Mouse (Mus musculus): ENCODE results near the gene Rwdd1. TPM values are rescaled to one million over a fixed set of nuclear protein-coding genes. Genes with fewer than 3 reads are reported as not detected.

The Rwdd1 gene
- polyA plus RNA-seq, 1 experiment from 2014 or later = 92.5 TPM

- H3K36me3 ChIP-seq (ENCODE audit: control insufficient read depth, insufficient read depth) = peaks cover 7% of the 10 kb centered on the region; the same call in 1 of the 2 replicates
- H3K4me1 ChIP-seq (replicated peaks; ENCODE audit: control insufficient read depth, insufficient read depth, low read length) = no peaks in the 10 kb centered on the region
- H3K9ac ChIP-seq (ENCODE audit: low read depth, low read length) = no peak overlapping the region
- H3K4me3 ChIP-seq (ENCODE audit: low read depth, low read length) = no peak overlapping the region
- no peak overlapping the region for H3K4me2 ChIP-seq (replicated peaks; ENCODE audit: low read depth)
- peak; percentile 47 for ATAC-seq
- no peak overlapping the region for H3K27ac ChIP-seq (ENCODE audit: low read depth, low read length)
- H3K27me3 ChIP-seq (replicated peaks; ENCODE audit: control insufficient read depth, insufficient read depth, low read length) = no peaks in the 10 kb centered on the region
- 24% methylated on average over 4 of the region's 4 CpGs for WGBS
- no peaks in the 10 kb centered on the region for H3K9me3 ChIP-seq (ENCODE audit: control insufficient read depth)
- TF ChIP-seq CTCF (IDR thresholded peaks at IDR 0.05; ENCODE audit: low read depth) = peak; percentile 99
Observed at GRCm38 (mm10) chr10:33986771-33987170, 32.7 kb downstream of the Rwdd1 start.

GRCm38 (mm10) chr10:33974781-33975494, 44.5 kb downstream of the Rwdd1 start:
- WGBS = 80% methylated on average over 7 of the region's 7 CpGs
- no peak overlapping the region for H3K9ac ChIP-seq (ENCODE audit: low read depth, low read length)
- TF ChIP-seq CTCF (IDR thresholded peaks at IDR 0.05; ENCODE audit: low read depth) = no peak
- H3K36me3 ChIP-seq (ENCODE audit: control insufficient read depth, insufficient read depth) = no peaks in the 10 kb centered on the region
- no peaks in the 10 kb centered on the region for H3K4me1 ChIP-seq (replicated peaks; ENCODE audit: control insufficient read depth, insufficient read depth, low read length)
- no peak for ATAC-seq
- H3K9me3 ChIP-seq (ENCODE audit: control insufficient read depth) = 0 out of 2 replicates have a peak, but pooled peaks cover 7% of the 10 kb centered on the region
- H3K27ac ChIP-seq (ENCODE audit: low read depth, low read length) = no peak overlapping the region
- H3K4me3 ChIP-seq (ENCODE audit: low read depth, low read length) = no peak overlapping the region
- H3K4me2 ChIP-seq (replicated peaks; ENCODE audit: low read depth) = no peak overlapping the region
- no peaks in the 10 kb centered on the region for H3K27me3 ChIP-seq (replicated peaks; ENCODE audit: control insufficient read depth, insufficient read depth, low read length)

DNA sequence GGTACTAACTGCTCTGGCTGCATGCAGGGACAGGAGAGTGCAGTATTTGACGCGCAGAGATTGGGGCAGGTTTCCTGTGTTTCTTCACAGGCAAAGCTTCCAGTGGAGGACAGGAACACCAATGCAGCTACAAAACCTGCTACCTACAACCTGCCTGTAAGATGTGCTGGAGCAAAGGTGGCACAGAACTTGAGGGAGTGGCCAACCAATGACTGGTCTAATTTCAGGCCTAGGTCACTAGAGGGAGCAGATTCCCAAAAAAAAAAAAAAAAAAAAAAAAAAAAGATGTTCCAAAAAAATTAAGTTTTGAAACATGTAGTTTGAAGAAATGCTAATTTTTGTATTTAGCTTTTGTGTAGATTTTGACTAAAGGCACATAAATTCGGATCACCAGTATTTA, 66.9 kb downstream of the Rwdd1 start:
- no peak overlapping the region for H3K27ac ChIP-seq (ENCODE audit: low read depth, low read length)
- 85% methylated on average over 3 of the region's 3 CpGs for WGBS
- ATAC-seq = no peak
- no peaks in the 10 kb centered on the region for H3K4me1 ChIP-seq (replicated peaks; ENCODE audit: control insufficient read depth, insufficient read depth, low read length)
- no peaks in the 10 kb centered on the region for H3K27me3 ChIP-seq (replicated peaks; ENCODE audit: control insufficient read depth, insufficient read depth, low read length)
- TF ChIP-seq CTCF (IDR thresholded peaks at IDR 0.05; ENCODE audit: low read depth) = 0 out of 2 replicates have a peak, but pooled peaks have one; percentile 7
- H3K4me2 ChIP-seq (replicated peaks; ENCODE audit: low read depth) = no peak overlapping the region
- peaks cover 6% of the 10 kb centered on the region; the same call in 1 of the 2 replicates for H3K36me3 ChIP-seq (ENCODE audit: control insufficient read depth, insufficient read depth)
- no peak overlapping the region for H3K9ac ChIP-seq (ENCODE audit: low read depth, low read length)
- H3K4me3 ChIP-seq (ENCODE audit: low read depth, low read length) = no peak overlapping the region
- no peaks in the 10 kb centered on the region for H3K9me3 ChIP-seq (ENCODE audit: control insufficient read depth)

DNA sequence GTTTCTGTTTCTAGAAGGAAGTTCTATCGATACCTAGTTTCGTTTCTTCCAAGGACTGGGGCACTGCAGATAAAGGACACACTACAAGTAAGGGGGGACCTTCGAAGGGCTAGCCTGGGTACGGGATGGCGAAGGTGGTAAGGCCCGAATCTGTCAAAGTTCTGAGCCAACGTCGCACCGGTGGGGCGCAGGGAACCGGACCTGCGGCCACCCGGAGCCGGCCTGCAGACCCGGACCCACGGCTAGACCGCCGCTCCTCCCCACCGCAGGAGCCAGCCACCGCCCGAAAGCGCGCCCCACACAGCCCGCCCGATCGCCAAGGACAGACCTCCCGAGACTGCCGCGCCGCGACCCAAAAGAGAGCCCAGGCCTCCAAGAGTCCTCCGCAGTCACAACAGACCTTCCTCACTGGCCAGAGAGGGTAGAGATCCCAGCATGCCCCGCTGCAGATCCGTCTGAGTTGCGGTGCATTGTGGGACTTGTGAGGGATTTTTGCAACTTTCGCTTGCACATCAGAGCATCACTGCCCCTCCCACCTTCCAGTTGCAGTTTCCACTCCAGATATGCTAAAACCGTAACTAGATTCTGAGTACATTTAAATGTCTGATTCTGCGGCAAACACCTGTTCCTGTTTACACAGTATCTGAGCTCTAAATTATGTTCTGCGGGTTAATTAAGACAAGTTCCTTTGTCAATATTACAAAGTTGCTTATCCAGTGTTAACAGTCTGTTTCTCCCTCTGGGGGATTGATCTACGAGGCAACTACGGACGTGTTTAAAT, 68.4 kb downstream of the Rwdd1 start, which contains the start of gene Zup1:
TSS of gene Zup1 (minus strand) at position 467 of the 781 bp plus-strand sequence.
- TF ChIP-seq CTCF (IDR thresholded peaks at IDR 0.05; ENCODE audit: low read depth) = no peak
- H3K27ac ChIP-seq (ENCODE audit: low read depth, low read length) = peak within 1 kb of the TSS; percentile 67
- peak within 1 kb of the TSS; percentile 81 for H3K9ac ChIP-seq (ENCODE audit: low read depth, low read length)
- H3K4me1 ChIP-seq (replicated peaks; ENCODE audit: control insufficient read depth, insufficient read depth, low read length) = no peaks in the 10 kb centered on the region
- no peaks in the 10 kb centered on the region for H3K9me3 ChIP-seq (ENCODE audit: control insufficient read depth)
- H3K4me2 ChIP-seq (replicated peaks; ENCODE audit: low read depth) = peak within 1 kb of the TSS; percentile 58
- H3K27me3 ChIP-seq (replicated peaks; ENCODE audit: control insufficient read depth, insufficient read depth, low read length) = no peaks in the 10 kb centered on the region
- H3K4me3 ChIP-seq (ENCODE audit: low read depth, low read length) = peak within 1 kb of the TSS; percentile 57
- ATAC-seq = peak; percentile 95
- peaks cover 6% of the 10 kb centered on the region; the same call in 1 of the 2 replicates for H3K36me3 ChIP-seq (ENCODE audit: control insufficient read depth, insufficient read depth)
- 1% methylated on average over 42 of the region's 42 CpGs for WGBS

Other genes starting within 250 kb of the Rwdd1 start
- gene Sult3a2, start 232.9 kb downstream of the Rwdd1 start, polyA plus RNA-seq (2015; fragmentation: Nextera tagmentation; extraction: Ambion mirVana) = not detected in 2 replicates
- gene Sult3a1, start 161.9 kb downstream of the Rwdd1 start, polyA plus RNA-seq (2015; fragmentation: Nextera tagmentation; extraction: Ambion mirVana) = not detected in 2 replicates
- gene Rsph4a, start 114.5 kb downstream of the Rwdd1 start, polyA plus RNA-seq (2015; fragmentation: Nextera tagmentation; extraction: Ambion mirVana) = 0.66 and 0.67 TPM in 2 replicates
- 10.6 and 11.4 TPM in 2 replicates for gene Zup1, start 68.4 kb downstream of the Rwdd1 start, polyA plus RNA-seq (2015; fragmentation: Nextera tagmentation; extraction: Ambion mirVana)
- not detected in 2 replicates for gene Trappc3l, start 18.0 kb upstream of the Rwdd1 start, polyA plus RNA-seq (2015; fragmentation: Nextera tagmentation; extraction: Ambion mirVana)
- not detected in 2 replicates for gene Calhm4, start 24.7 kb upstream of the Rwdd1 start, polyA plus RNA-seq (2015; fragmentation: Nextera tagmentation; extraction: Ambion mirVana)
- gene Calhm5, start 76.9 kb upstream of the Rwdd1 start, polyA plus RNA-seq (2015; fragmentation: Nextera tagmentation; extraction: Ambion mirVana) = 1.1 and 1.4 TPM in 2 replicates
- gene Calhm6, start 108.4 kb upstream of the Rwdd1 start, polyA plus RNA-seq (2015; fragmentation: Nextera tagmentation; extraction: Ambion mirVana) = 2.4 and 2.6 TPM in 2 replicates
- gene Dse, start 188.1 kb upstream of the Rwdd1 start, polyA plus RNA-seq (2015; fragmentation: Nextera tagmentation; extraction: Ambion mirVana) = 5.8 and 6.3 TPM in 2 replicates

Measured in intestine, postnatal 0 days (tissue).